ENCODE assay signal across 16 mouse cellular contexts in genomic region chr7:45749401-45749800, GRCm38 (mm10). TPM values are rescaled to one million over a fixed set of nuclear protein-coding genes. Genes with fewer than 3 reads are reported as not detected.
A peak's percentile ranks its signal among the peaks of the same experiment; 100 is the strongest.
DNase-seq lines count a peak whose midpoint lies in the region; ATAC-seq and TF ChIP-seq lines count a peak whose summit lies in the region.
"Had no signal": no experiment of that assay in that cellular context is flagged by ENCODE, and none has a peak within 500 bp of the region (broad histone marks: within the 10 kb centered on the region; RNA-seq: fewer than 3 reads in every experiment).

No protein-coding gene starts in this region.

- peak; percentile 62; the same call in 1 of the 2 replicates for ATAC-seq in frontal cortex, adult (ENCODE audit: low TSS enrichment)
- no peak for ATAC-seq in midbrain, embryonic 15.5 days (replicated peaks)
- ATAC-seq in intestine, postnatal 0 days = peak; percentile 58
- ATAC-seq in monocyte, adult 5-6 weeks (replicated peaks; ENCODE audit: insufficient number of reproducible peaks, low FRiP score, low TSS enrichment, poor library complexity, severe bottlenecking) = no peak
- no peak for ATAC-seq in erythroid progenitor cell, adult 5-6 weeks (replicated peaks; ENCODE audit: low FRiP score, poor library complexity, severe bottlenecking)
- ATAC-seq: liver, postnatal 0 days had no signal

- H3K9me3 ChIP-seq in midbrain, embryonic 10.5 days (replicated peaks) = peaks cover 8% of the 10 kb centered on the region; the same call in 1 of the 2 replicates
- no peaks in the 10 kb centered on the region for H3K9me3 ChIP-seq in midbrain, embryonic 15.5 days
- H3K9me3 ChIP-seq in intestine, postnatal 0 days (ENCODE audit: control insufficient read depth) = no peaks in the 10 kb centered on the region
- H3K9me3 ChIP-seq: stomach, embryonic 15.5 days had no signal

- H3K4me3 ChIP-seq in midbrain, embryonic 10.5 days = no peak overlapping the region
- H3K4me3 ChIP-seq in midbrain, embryonic 15.5 days = no peak overlapping the region
- H3K4me3 ChIP-seq in intestine, postnatal 0 days (ENCODE audit: low read depth, low read length) = no peak overlapping the region
- H3K4me3 ChIP-seq: stomach, embryonic 15.5 days had no signal

- no peaks in the 10 kb centered on the region for H3K36me3 ChIP-seq in midbrain, embryonic 10.5 days
- no peaks in the 10 kb centered on the region for H3K36me3 ChIP-seq in midbrain, embryonic 15.5 days (replicated peaks)
- no peaks in the 10 kb centered on the region for H3K36me3 ChIP-seq in intestine, postnatal 0 days (ENCODE audit: control insufficient read depth, insufficient read depth)
- H3K36me3 ChIP-seq: stomach, embryonic 15.5 days had no signal

- 0 out of 2 replicates have a peak overlapping the region, but pooled peaks have one; percentile 49 for H3K27ac ChIP-seq in midbrain, embryonic 10.5 days (replicated peaks)
- H3K27ac ChIP-seq in midbrain, embryonic 15.5 days = no peak overlapping the region
- peak overlapping the region; percentile 60 for H3K27ac ChIP-seq in intestine, postnatal 0 days (ENCODE audit: low read depth, low read length)

- no peaks in the 10 kb centered on the region for H3K27me3 ChIP-seq in midbrain, embryonic 10.5 days (ENCODE audit: low read depth, poor library complexity, severe bottlenecking)
- no peaks in the 10 kb centered on the region for H3K27me3 ChIP-seq in midbrain, embryonic 15.5 days (replicated peaks)
- no peaks in the 10 kb centered on the region for H3K27me3 ChIP-seq in intestine, postnatal 0 days (replicated peaks; ENCODE audit: control insufficient read depth, insufficient read depth, low read length)
- H3K27me3 ChIP-seq: stomach, embryonic 15.5 days had no signal

- H3K4me1 ChIP-seq in midbrain, embryonic 10.5 days = peaks cover 7% of the 10 kb centered on the region; the same call in 1 of the 2 replicates
- H3K4me1 ChIP-seq in midbrain, embryonic 15.5 days = no peaks in the 10 kb centered on the region
- H3K4me1 ChIP-seq in intestine, postnatal 0 days (replicated peaks; ENCODE audit: control insufficient read depth, insufficient read depth, low read length) = no peaks in the 10 kb centered on the region
- H3K4me1 ChIP-seq: stomach, embryonic 15.5 days had no signal

- 56% methylated on average over 10 of the region's 10 CpGs for WGBS in midbrain, embryonic 10.5 days
- 50% methylated on average over 10 of the region's 10 CpGs for WGBS in midbrain, embryonic 15.5 days
- WGBS in intestine, postnatal 0 days = 37% methylated on average over 10 of the region's 10 CpGs

- H3K9ac ChIP-seq in midbrain, embryonic 15.5 days = no peak overlapping the region
- no peak overlapping the region for H3K9ac ChIP-seq in intestine, postnatal 0 days (ENCODE audit: low read depth, low read length)
- H3K9ac ChIP-seq: liver, postnatal 0 days; stomach, embryonic 15.5 days had no signal

- no peak for TF ChIP-seq CTCF in intestine, postnatal 0 days (IDR thresholded peaks at IDR 0.05; ENCODE audit: low read depth)

- no peak overlapping the region for H3K4me2 ChIP-seq in midbrain, embryonic 15.5 days
- 0 out of 2 replicates have a peak overlapping the region, but pooled peaks have one; percentile 2 for H3K4me2 ChIP-seq in intestine, postnatal 0 days (replicated peaks; ENCODE audit: low read depth)
- H3K4me2 ChIP-seq: stomach, embryonic 15.5 days had no signal

- no peak for DNase-seq in frontal cortex, adult 2 months (ENCODE audit: extremely low spot score in 1 of 2, low spot score in 1 of 2)
- no peak for DNase-seq in midbrain, embryonic 10.5 days (ENCODE audit: low spot score)
- DNase-seq in NIH3T3 (ENCODE audit: low read depth) = peak; percentile 69
- DNase-seq: kidney, postnatal 10 days; left cerebral cortex, postnatal 4 days; liver, postnatal 0 days had no signal

RNA-seq across cellular contexts. Expression of gene Spaca4, which starts 23.8 kb away (rescaled TPM):
- not detected in 2 replicates for polyA plus RNA-seq in frontal cortex, adult 2 months (2012; rRNA removed)
- not detected in 2 replicates for polyA plus RNA-seq in midbrain, embryonic 10.5 days (2016; fragmentation: Nextera tagmentation; extraction: Ambion mirVana)
- polyA plus RNA-seq in midbrain, embryonic 15.5 days (2015; fragmentation: Nextera tagmentation; extraction: Ambion mirVana) = not detected in 2 replicates
- polyA plus RNA-seq in intestine, postnatal 0 days (2015; fragmentation: Nextera tagmentation; extraction: Ambion mirVana) = 0.17 and 0.22 TPM in 2 replicates
- not detected in 3 replicates for total RNA-seq in monocyte, adult 5-6 weeks (2017)
- not detected in 2 replicates for total RNA-seq in erythroid progenitor cell, adult 5-6 weeks (2015; ENCODE audit: low replicate concordance)
- total RNA-seq in erythroid progenitor cell, adult 5-6 weeks (2017; ENCODE audit: low replicate concordance) = not detected in 2 replicates
- total RNA-seq: granulocyte monocyte progenitor cell, adult 5-6 weeks; layer of hippocampus, postnatal 14 days; left cerebral cortex, postnatal 4 days had no signal
- polyA plus RNA-seq: cortical plate, adult 2 months; heart, postnatal 0 days; liver, postnatal 0 days; stomach, embryonic 15.5 days had no signal

RNA-seq across cellular contexts. Expression of gene Fam83e, which starts 28.4 kb away (rescaled TPM):
- polyA plus RNA-seq in frontal cortex, adult 2 months (2012; rRNA removed) = 0.18 and 0.21 TPM in 2 replicates
- 1.7 and 2.0 TPM in 2 replicates for polyA plus RNA-seq in midbrain, embryonic 10.5 days (2016; fragmentation: Nextera tagmentation; extraction: Ambion mirVana)
- 0.54 and 0.74 TPM in 2 replicates for polyA plus RNA-seq in midbrain, embryonic 15.5 days (2015; fragmentation: Nextera tagmentation; extraction: Ambion mirVana)
- polyA plus RNA-seq in intestine, postnatal 0 days (2015; fragmentation: Nextera tagmentation; extraction: Ambion mirVana) = 16.6 and 16.7 TPM in 2 replicates
- total RNA-seq in monocyte, adult 5-6 weeks (2017) = 0.78 to 1.4 TPM in 2 of 3 replicates, not detected in the other
- total RNA-seq in erythroid progenitor cell, adult 5-6 weeks (2015; ENCODE audit: low replicate concordance) = not detected in 2 replicates
- total RNA-seq in erythroid progenitor cell, adult 5-6 weeks (2017; ENCODE audit: low replicate concordance) = not detected in 2 replicates

RNA-seq across cellular contexts. Expression of gene Sphk2, which starts 31.6 kb away (rescaled TPM):
- polyA plus RNA-seq in frontal cortex, adult 2 months (2012; rRNA removed) = 22.4 and 23.3 TPM in 2 replicates
- polyA plus RNA-seq in midbrain, embryonic 10.5 days (2016; fragmentation: Nextera tagmentation; extraction: Ambion mirVana) = 32.3 and 32.8 TPM in 2 replicates
- 24.5 and 26.4 TPM in 2 replicates for polyA plus RNA-seq in midbrain, embryonic 15.5 days (2015; fragmentation: Nextera tagmentation; extraction: Ambion mirVana)
- 55.1 and 55.9 TPM in 2 replicates for polyA plus RNA-seq in intestine, postnatal 0 days (2015; fragmentation: Nextera tagmentation; extraction: Ambion mirVana)
- 11.0 to 15.9 TPM (median 11.5 TPM) in 3 replicates for total RNA-seq in monocyte, adult 5-6 weeks (2017)
- total RNA-seq in erythroid progenitor cell, adult 5-6 weeks (2015; ENCODE audit: low replicate concordance) = 9.6 and 12.6 TPM in 2 replicates
- total RNA-seq in erythroid progenitor cell, adult 5-6 weeks (2017; ENCODE audit: low replicate concordance) = 4.8 and 9.4 TPM in 2 replicates

RNA-seq across cellular contexts. Expression of gene Lmtk3, which starts 34.1 kb away (rescaled TPM):
- 170 and 198 TPM in 2 replicates for polyA plus RNA-seq in frontal cortex, adult 2 months (2012; rRNA removed)
- 2.3 and 3.3 TPM in 2 replicates for polyA plus RNA-seq in midbrain, embryonic 10.5 days (2016; fragmentation: Nextera tagmentation; extraction: Ambion mirVana)
- polyA plus RNA-seq in midbrain, embryonic 15.5 days (2015; fragmentation: Nextera tagmentation; extraction: Ambion mirVana) = 29.8 and 34.8 TPM in 2 replicates
- polyA plus RNA-seq in intestine, postnatal 0 days (2015; fragmentation: Nextera tagmentation; extraction: Ambion mirVana) = 0.08 and 0.29 TPM in 2 replicates
- total RNA-seq in monocyte, adult 5-6 weeks (2017) = not detected in 3 replicates
- total RNA-seq in erythroid progenitor cell, adult 5-6 weeks (2015; ENCODE audit: low replicate concordance) = not detected in 2 replicates
- not detected in 2 replicates for total RNA-seq in erythroid progenitor cell, adult 5-6 weeks (2017; ENCODE audit: low replicate concordance)
- total RNA-seq: granulocyte monocyte progenitor cell, adult 5-6 weeks had no signal
- polyA plus RNA-seq: heart, postnatal 0 days; liver, postnatal 0 days had no signal

RNA-seq across cellular contexts. Expression of gene Rpl18, which starts 34.1 kb away (rescaled TPM):
- polyA plus RNA-seq in frontal cortex, adult 2 months (2012; rRNA removed) = 280 and 304 TPM in 2 replicates
- polyA plus RNA-seq in midbrain, embryonic 10.5 days (2016; fragmentation: Nextera tagmentation; extraction: Ambion mirVana) = 965 and 1,116 TPM in 2 replicates
- 537 and 538 TPM in 2 replicates for polyA plus RNA-seq in midbrain, embryonic 15.5 days (2015; fragmentation: Nextera tagmentation; extraction: Ambion mirVana)
- 708 and 740 TPM in 2 replicates for polyA plus RNA-seq in intestine, postnatal 0 days (2015; fragmentation: Nextera tagmentation; extraction: Ambion mirVana)
- total RNA-seq in monocyte, adult 5-6 weeks (2017) = 966 to 1,078 TPM (median 1,028 TPM) in 3 replicates
- 522 and 544 TPM in 2 replicates for total RNA-seq in erythroid progenitor cell, adult 5-6 weeks (2015; ENCODE audit: low replicate concordance)
- total RNA-seq in erythroid progenitor cell, adult 5-6 weeks (2017; ENCODE audit: low replicate concordance) = 281 and 297 TPM in 2 replicates

Comparison
In these comparisons a context has a peak if more than half of its experiments do, and no peak if none do; other contexts are left out.
1. ATAC-seq: peak in frontal cortex, adult (single experiment) and intestine, postnatal 0 days (single experiment); none in midbrain, embryonic 15.5 days (single experiment), monocyte, adult 5-6 weeks (single experiment) and erythroid progenitor cell, adult 5-6 weeks (single experiment).